Mouse (Mus musculus) stomach, embryonic 16.5 days (tissue): Measurements from ENCODE around the gene D8Ertd738e. TPM values are rescaled to one million over a fixed set of nuclear protein-coding genes. Genes with fewer than 3 reads are reported as not detected.

Experiments
- ATAC-seq: fragments of 200-750 bp; cut with Nextera tagmentation; 2 replicates; pipeline ENCODE4 v1.8.0; 2017; ENCODE audit warnings: moderate number of reproducible peaks, moderate TSS enrichment; ENCODE audit not compliant: insufficient read depth, low FRiP score
- H3K27ac ChIP-seq: fragments of 300-500 bp; sonication (generic); 2 replicates; pipeline ENCODE4 v1.5.1; 2014; ENCODE audit warnings: low read length
- H3K27me3 ChIP-seq: fragments of 300-500 bp; sonication (generic); 2 replicates; pipeline ENCODE4 v1.6.1; 2014; ENCODE audit warnings: low read length, control low read depth, mixed read lengths; ENCODE audit not compliant: control insufficient read depth, insufficient read depth
- H3K36me3 ChIP-seq: fragments of 300-500 bp; sonication (generic); 2 replicates; pipeline ENCODE4 v1.6.1; 2014; ENCODE audit warnings: low read length; ENCODE audit not compliant: control insufficient read depth, insufficient read depth
- H3K4me1 ChIP-seq: fragments of 300-500 bp; sonication (generic); 2 replicates; pipeline ENCODE4 v1.6.1; 2014; ENCODE audit warnings: low read length, control low read depth, mixed read lengths; ENCODE audit not compliant: control insufficient read depth, insufficient read depth
- H3K4me2 ChIP-seq: fragments of 300-500 bp; sonication (generic); 2 replicates; pipeline ENCODE4 v1.6.1; 2014; ENCODE audit warnings: low read depth, low read length, mixed read lengths
- H3K4me3 ChIP-seq: fragments of 300-500 bp; sonication (generic); replicated peaks from 2 replicates; pipeline ENCODE4 v1.5.1; 2014; ENCODE audit warnings: mild to moderate bottlenecking, low read length
- H3K9ac ChIP-seq: fragments of 300-500 bp; sonication (generic); 2 replicates; pipeline ENCODE4 v1.6.1; 2014; ENCODE audit warnings: low read length
- H3K9me3 ChIP-seq: fragments of 300-500 bp; sonication (generic); replicated peaks from 2 replicates; pipeline ENCODE4 v1.6.1; 2016; ENCODE audit warnings: low read length, control low read depth; ENCODE audit not compliant: control insufficient read depth
- WGBS: fragments of 180-500 bp; shearing (Covaris S2); extraction: QIAGEN DNeasy Blood & Tissue Kit; methylation state at CpG from one replicate; pipeline ENCODE4 v1.1.7; 2014; 5-methylcytosine and 5-hydroxymethylcytosine counted together
- polyA plus RNA-seq: library from polyadenylated mRNA; unstranded; fragments of >200 nt; fragmentation: Nextera tagmentation; extraction: Ambion mirVana; gene quantifications from 2 replicates; pipeline ENCODE4 v1.2.1, GENCODE M21; 2015

D8Ertd738e gene
- polyA plus RNA-seq, 1 experiment from 2014 or later: 289 TPM

- H3K36me3 ChIP-seq: peaks cover 2% of the 10 kb centered on the region; the same call in 1 of the 2 replicates
- 38% methylated on average over 15 of the region's 15 CpGs for WGBS
- peak overlapping the region; percentile 98 for H3K27ac ChIP-seq
- H3K4me3 ChIP-seq: peak overlapping the region; percentile 90
- no peak; the same call in 1 of the 2 replicates for ATAC-seq
- peaks cover 60% of the 10 kb centered on the region for H3K4me1 ChIP-seq
- H3K27me3 ChIP-seq: no peaks in the 10 kb centered on the region
- H3K4me2 ChIP-seq: peak overlapping the region; percentile 94
- peak overlapping the region; percentile 85 for H3K9ac ChIP-seq
- no peaks in the 10 kb centered on the region for H3K9me3 ChIP-seq
Measured at GRCm38 (mm10) chr8:84201545-84202245, 47.8 kb downstream of the D8Ertd738e start.

GRCm38 (mm10) chr8:84200652-84201544 is 48.6 kb downstream of the D8Ertd738e start:
- Histone ChIP-seq H3K9me3 (no peaks in the 10 kb centered on the region), H3K4me3 (peak overlapping the region; percentile 90), H3K4me1 (peaks cover 60% of the 10 kb centered on the region), H3K9ac (peak overlapping the region; percentile 85), H3K4me2 (peak overlapping the region; percentile 94), H3K27ac (peak overlapping the region; percentile 98), H3K36me3 (no peaks in the 10 kb centered on the region; the same call in 1 of the 2 replicates), H3K27me3 (no peaks in the 10 kb centered on the region)
- WGBS: 3% methylated on average over 55 of the region's 70 CpGs
- ATAC-seq: peak; percentile 48

- H3K4me2 ChIP-seq: peak overlapping the region; percentile 94
- no peak for ATAC-seq
- H3K27me3 ChIP-seq: no peaks in the 10 kb centered on the region
Measured at GRCm38 (mm10) chr8:84200126-84200555, 49.4 kb downstream of the D8Ertd738e start.

GRCm38 (mm10) chr8:84199348-84200125 is 50.0 kb downstream of the D8Ertd738e start:
- WGBS: 37% methylated on average over 11 of the region's 11 CpGs
- H3K9me3 ChIP-seq: no peaks in the 10 kb centered on the region
- H3K9ac ChIP-seq: peak overlapping the region; percentile 85
- H3K4me1 ChIP-seq: peaks cover 57% of the 10 kb centered on the region
- H3K27me3 ChIP-seq: no peaks in the 10 kb centered on the region
- peak overlapping the region; percentile 98 for H3K27ac ChIP-seq
- no peak overlapping the region for H3K4me3 ChIP-seq
- H3K4me2 ChIP-seq: peak overlapping the region; percentile 94
- ATAC-seq: no peak
- H3K36me3 ChIP-seq: no peaks in the 10 kb centered on the region; the same call in 1 of the 2 replicates

More at GRCm38 (mm10) chr8:84200126-84200555, 49.4 kb downstream of the D8Ertd738e start:
- H3K36me3 ChIP-seq: no peaks in the 10 kb centered on the region; the same call in 1 of the 2 replicates
- peak overlapping the region; percentile 90 for H3K4me3 ChIP-seq
- peak overlapping the region; percentile 85 for H3K9ac ChIP-seq
- H3K4me1 ChIP-seq: peaks cover 60% of the 10 kb centered on the region
- H3K27ac ChIP-seq: peak overlapping the region; percentile 98
- H3K9me3 ChIP-seq: no peaks in the 10 kb centered on the region
- WGBS: 24% methylated on average over 8 of the region's 8 CpGs

- Histone ChIP-seq H3K9ac (peak overlapping the region; percentile 74), H3K4me2 (peak overlapping the region; percentile 79; the same call in 1 of the 2 replicates), H3K4me1 (peaks cover 50% of the 10 kb centered on the region)
Measured at GRCm38 (mm10) chr8:84198871-84199270, 50.6 kb downstream of the D8Ertd738e start.

GRCm38 (mm10) chr8:84197922-84198774 is 51.4 kb downstream of the D8Ertd738e start:
- Histone ChIP-seq H3K27me3 (no peaks in the 10 kb centered on the region), H3K4me1 (peaks cover 48% of the 10 kb centered on the region), H3K36me3 (no peaks in the 10 kb centered on the region), H3K27ac (peak overlapping the region; percentile 98), H3K9ac (peak overlapping the region; percentile 74), H3K4me3 (peak overlapping the region; percentile 54), H3K4me2 (peak overlapping the region; percentile 79), H3K9me3 (no peaks in the 10 kb centered on the region)
- WGBS: 2% methylated on average over 30 of the region's 30 CpGs
- peak; percentile 77 for ATAC-seq

More at GRCm38 (mm10) chr8:84198871-84199270, 50.6 kb downstream of the D8Ertd738e start:
- no peak for ATAC-seq
- Histone ChIP-seq H3K27me3 (no peaks in the 10 kb centered on the region), H3K36me3 (no peaks in the 10 kb centered on the region), H3K27ac (peak overlapping the region; percentile 98), H3K9me3 (no peaks in the 10 kb centered on the region), H3K4me3 (no peak overlapping the region)
- 26% methylated on average over 4 of the region's 4 CpGs for WGBS

- WGBS: 1% methylated on average over 43 of the region's 43 CpGs
- no peaks in the 10 kb centered on the region for H3K27me3 ChIP-seq
- no peaks in the 10 kb centered on the region for H3K9me3 ChIP-seq
- ATAC-seq: peak; percentile 42
- peak overlapping the region; percentile 79 for H3K4me2 ChIP-seq
- peaks cover 49% of the 10 kb centered on the region for H3K4me1 ChIP-seq
- H3K9ac ChIP-seq: peak overlapping the region; percentile 74
- H3K4me3 ChIP-seq: peak overlapping the region; percentile 54
- no peaks in the 10 kb centered on the region for H3K36me3 ChIP-seq
- H3K27ac ChIP-seq: peak overlapping the region; percentile 98
Measured at GRCm38 (mm10) chr8:84197141-84197921, 52.2 kb downstream of the D8Ertd738e start.
